In genomic region chr5:129787818-129788593, GRCm38 (mm10) we compare ENCODE assay signal across 8 mouse cellular contexts. TPM values are rescaled to one million over a fixed set of nuclear protein-coding genes. Genes with fewer than 3 reads are reported as not detected.
DNase-seq lines count a peak whose midpoint lies in the region; ATAC-seq and TF ChIP-seq lines count a peak whose summit lies in the region.

No protein-coding gene starts in this region.

- H3K4me3 ChIP-seq in heart, embryonic 13.5 days, result peak overlapping the region; percentile 90
- H3K4me3 ChIP-seq in ES-Bruce4 (ENCODE audit: low read depth, low read length), result peak overlapping the region; percentile 98
- peak overlapping the region; percentile 96 for H3K4me3 ChIP-seq in forebrain, postnatal 0 days (ENCODE audit: low read depth, low read length)
- H3K4me3 ChIP-seq in liver, postnatal 0 days (ENCODE audit: low read depth, low read length), result peak overlapping the region; percentile 92

- 10% methylated on average over 11 of the region's 11 CpGs for WGBS in heart, embryonic 13.5 days
- WGBS in forebrain, postnatal 0 days, result 13% methylated on average over 11 of the region's 11 CpGs
- 9% methylated on average over 11 of the region's 11 CpGs for WGBS in liver, postnatal 0 days (ENCODE audit: insufficient replicate concordance)

- peak overlapping the region; percentile 73 for H3K4me2 ChIP-seq in heart, embryonic 13.5 days
- H3K4me2 ChIP-seq in forebrain, postnatal 0 days (ENCODE audit: low read depth), result peak overlapping the region; percentile 67
- peak overlapping the region; percentile 81 for H3K4me2 ChIP-seq in liver, postnatal 0 days (ENCODE audit: low read depth, low read length)

- H3K4me1 ChIP-seq in heart, embryonic 13.5 days, result peaks cover 28% of the 10 kb centered on the region
- no peaks in the 10 kb centered on the region for H3K4me1 ChIP-seq in ES-Bruce4 (ENCODE audit: control insufficient read depth, insufficient read depth, low read length)
- 0 out of 2 replicates have a peak, but pooled peaks cover 7% of the 10 kb centered on the region for H3K4me1 ChIP-seq in forebrain, postnatal 0 days (ENCODE audit: insufficient read depth)
- peaks cover 14% of the 10 kb centered on the region for H3K4me1 ChIP-seq in liver, postnatal 0 days (ENCODE audit: insufficient read depth)

- H3K36me3 ChIP-seq in heart, embryonic 13.5 days, result peaks cover 46% of the 10 kb centered on the region
- peaks cover 45% of the 10 kb centered on the region for H3K36me3 ChIP-seq in ES-Bruce4 (ENCODE audit: control insufficient read depth, insufficient read depth, low read length, poor library complexity, severe bottlenecking)
- peaks cover 40% of the 10 kb centered on the region for H3K36me3 ChIP-seq in forebrain, postnatal 0 days (ENCODE audit: insufficient read depth)
- H3K36me3 ChIP-seq in liver, postnatal 0 days (replicated peaks; ENCODE audit: insufficient read depth, low read length), result peaks cover 43% of the 10 kb centered on the region

- ATAC-seq in heart, embryonic 13.5 days (ENCODE audit: extremely low read depth, insufficient number of reproducible peaks, low FRiP score, low TSS enrichment), result no peak
- ATAC-seq in forebrain, postnatal 0 days, result no peak
- no peak for ATAC-seq in liver, postnatal 0 days

- H3K27ac ChIP-seq in heart, embryonic 13.5 days (replicated peaks), result peak overlapping the region; percentile 89
- peak overlapping the region; percentile 33 for H3K27ac ChIP-seq in ES-Bruce4 (ENCODE audit: insufficient read depth, low read length)
- H3K27ac ChIP-seq in forebrain, postnatal 0 days (ENCODE audit: low read depth, low read length), result peak overlapping the region; percentile 100
- peak overlapping the region; percentile 99 for H3K27ac ChIP-seq in liver, postnatal 0 days (ENCODE audit: low read depth)

- H3K27me3 ChIP-seq in heart, embryonic 13.5 days (replicated peaks), result no peaks in the 10 kb centered on the region
- H3K27me3 ChIP-seq in ES-Bruce4 (ENCODE audit: control insufficient read depth, insufficient read depth, low read length, poor library complexity, severe bottlenecking), result no peaks in the 10 kb centered on the region
- H3K27me3 ChIP-seq in forebrain, postnatal 0 days (ENCODE audit: insufficient read depth, low read length), result no peaks in the 10 kb centered on the region
- H3K27me3 ChIP-seq in liver, postnatal 0 days (ENCODE audit: insufficient read depth, low read length), result no peaks in the 10 kb centered on the region

- TF ChIP-seq POLR2A in ES-Bruce4 (IDR thresholded peaks at IDR 0.05; ENCODE audit: insufficient read depth, low read length), result no peak

- no peak for TF ChIP-seq CTCF in ES-Bruce4 (IDR thresholded peaks at IDR 0.05; ENCODE audit: low read depth, low read length)
- TF ChIP-seq CTCF in forebrain, postnatal 0 days (IDR thresholded peaks at IDR 0.05; ENCODE audit: low read depth), result no peak
- no peak for TF ChIP-seq CTCF in liver, postnatal 0 days (IDR thresholded peaks at IDR 0.05; ENCODE audit: low read depth)

- peak overlapping the region; percentile 98 for H3K9ac ChIP-seq in heart, embryonic 13.5 days
- H3K9ac ChIP-seq in ES-Bruce4 (ENCODE audit: low read depth, poor library complexity, severe bottlenecking), result peak overlapping the region; percentile 95
- H3K9ac ChIP-seq in forebrain, postnatal 0 days, result peak overlapping the region; percentile 95
- peak overlapping the region; percentile 94 for H3K9ac ChIP-seq in liver, postnatal 0 days (replicated peaks)

- no peak for DNase-seq in heart, postnatal 4 days
- DNase-seq in forebrain, postnatal 0 days, result no peak
- DNase-seq in liver, postnatal 0 days, result no peak
- no peak for DNase-seq in adrenal gland, postnatal 36 days
- no peak for DNase-seq in urinary bladder, postnatal 14 days (ENCODE audit: low spot score)
- DNase-seq in embryo, embryonic 10 days (ENCODE audit: low spot score), result no peak

- H3K9me3 ChIP-seq in heart, embryonic 13.5 days, result no peaks in the 10 kb centered on the region
- H3K9me3 ChIP-seq in ES-Bruce4 (replicated peaks; ENCODE audit: control insufficient read depth, insufficient read depth, low read length, poor library complexity, severe bottlenecking), result no peaks in the 10 kb centered on the region
- no peaks in the 10 kb centered on the region for H3K9me3 ChIP-seq in forebrain, postnatal 0 days (ENCODE audit: low read length)
- no peaks in the 10 kb centered on the region for H3K9me3 ChIP-seq in liver, postnatal 0 days (ENCODE audit: low read length)

- no peak for TF ChIP-seq EP300 in ES-Bruce4 (IDR thresholded peaks at IDR 0.05; ENCODE audit: insufficient read depth, low read depth, low read length)
- no peak for TF ChIP-seq EP300 in liver, postnatal 0 days (IDR thresholded peaks at IDR 0.05; ENCODE audit: low read depth)

RNA-seq across cellular contexts. Expression of gene Psph, which starts 0.8 kb away (rescaled TPM):
- 24.6 and 28.2 TPM in 2 replicates for polyA plus RNA-seq in heart, embryonic 13.5 days (2015; fragmentation: Nextera tagmentation; extraction: Ambion mirVana)
- total RNA-seq in heart, postnatal 4 days (2021), result 10 to 100 TPM; 13.0 to 14.7 TPM
- 28.7 and 31.4 TPM in 2 replicates for polyA plus RNA-seq in ES-Bruce4 (2011; ENCODE audit: insufficient read depth, insufficient read length, low read depth, missing spikeins)
- 33.3 and 37.9 TPM in 2 replicates for total RNA-seq in forebrain, postnatal 0 days (2014; rRNA removed)
- 44.6 and 46.3 TPM in 2 replicates for polyA plus RNA-seq in forebrain, postnatal 0 days (2015; fragmentation: Nextera tagmentation; extraction: Ambion mirVana)
- polyA plus RNA-seq in liver, postnatal 0 days (2015; fragmentation: Nextera tagmentation; extraction: Ambion mirVana), result 18.4 and 20.5 TPM in 2 replicates
- total RNA-seq in adrenal gland, postnatal 36 days (2021), result 10 to 100 TPM; 20.1 to 27.0 TPM

RNA-seq across cellular contexts. Expression of gene Sumf2, which starts 58.8 kb away (rescaled TPM):
- 26.8 and 28.7 TPM in 2 replicates for polyA plus RNA-seq in heart, embryonic 13.5 days (2015; fragmentation: Nextera tagmentation; extraction: Ambion mirVana)
- total RNA-seq in heart, postnatal 4 days (2021), result 10 to 100 TPM; 13.0 to 13.7 TPM
- polyA plus RNA-seq in ES-Bruce4 (2011; ENCODE audit: insufficient read depth, insufficient read length, low read depth, missing spikeins), result 58.6 and 61.0 TPM in 2 replicates
- total RNA-seq in forebrain, postnatal 0 days (2014; rRNA removed), result 16.6 and 29.9 TPM in 2 replicates
- 21.2 and 22.3 TPM in 2 replicates for polyA plus RNA-seq in forebrain, postnatal 0 days (2015; fragmentation: Nextera tagmentation; extraction: Ambion mirVana)
- 12.4 and 14.8 TPM in 2 replicates for polyA plus RNA-seq in liver, postnatal 0 days (2015; fragmentation: Nextera tagmentation; extraction: Ambion mirVana)
- total RNA-seq in adrenal gland, postnatal 36 days (2021), result 10 to 100 TPM; 34.1 to 56.5 TPM

Comparison
In these comparisons a context has a peak if more than half of its experiments do, and no peak if none do; other contexts are left out.
1. H3K27ac ChIP-seq: peak in every context shown above with its lines; median percentile 100 in forebrain, postnatal 0 days; 99 in liver, postnatal 0 days; 89 in heart, embryonic 13.5 days; 33 in ES-Bruce4.